Mouse (Mus musculus) MEL (cell line): Measurements from ENCODE around the gene Zbtb14. TPM values are rescaled to one million over a fixed set of nuclear protein-coding genes. Genes with fewer than 3 reads are reported as not detected.

Experiments
- DNase-seq: peaks from one replicate; pipeline ENCODE4 v3.0.0; 2011; ENCODE audit warnings: low read depth, low spot score
- H3K27ac ChIP-seq: 2 replicates; pipeline ENCODE4 v1.5.1; 2012; ENCODE audit warnings: low read depth, mild to moderate bottlenecking, control low read depth, low read length, moderate library complexity; ENCODE audit not compliant: control insufficient read depth
- H3K27me3 ChIP-seq, 2 experiments: fragments of 150-350 bp in 1 of 2; sonication (generic) in 1 of 2; 2 replicates each; pipeline ENCODE4 v1.6.1; 2012; ENCODE audit warnings: low read length in 2 of 2, mild to moderate bottlenecking in 2 of 2, improper control_type of control experiment in 1 of 2, moderate library complexity in 1 of 2; ENCODE audit not compliant: insufficient read depth in 2 of 2, control insufficient read depth in 1 of 2
- H3K36me3 ChIP-seq, 2 experiments: 2 replicates each; pipeline ENCODE4 v1.6.1; 2012 to 2014; ENCODE audit warnings: low read length in 2 of 2, improper control_type of control experiment in 1 of 2, inconsistent platforms in 1 of 2, mild to moderate bottlenecking in 1 of 2; ENCODE audit not compliant: insufficient read depth in 2 of 2, control insufficient read depth in 1 of 2
- H3K4me1 ChIP-seq, 2 experiments: fragments of 150-350 bp in 1 of 2; sonication (generic) in 1 of 2; 2 replicates each; pipeline ENCODE4 v1.6.1; 2012; ENCODE audit warnings: low read length in 2 of 2, improper control_type of control experiment in 1 of 2, mild to moderate bottlenecking in 1 of 2; ENCODE audit not compliant: insufficient read depth in 2 of 2, control insufficient read depth in 1 of 2
- H3K4me3 ChIP-seq, 2 experiments: fragments of 150-350 bp in 1 of 2; sonication (generic) in 1 of 2; 2 replicates each; pipeline ENCODE4 v1.5.1; 2012; ENCODE audit warnings: low read depth in 2 of 2, low read length in 2 of 2, mild to moderate bottlenecking in 2 of 2, moderate library complexity in 2 of 2, control low read depth in 1 of 2, improper control_type of control experiment in 1 of 2; ENCODE audit not compliant: control insufficient read depth in 1 of 2, insufficient read depth in 1 of 2
- H3K79me2 ChIP-seq: 2 replicates; pipeline ENCODE4 v1.6.1; 2012; ENCODE audit warnings: mild to moderate bottlenecking, low read length, moderate library complexity; ENCODE audit not compliant: control insufficient read depth, poor library complexity, insufficient read depth
- H3K9ac ChIP-seq: 2 replicates; pipeline ENCODE4 v1.6.1; 2012; ENCODE audit warnings: low read depth, mild to moderate bottlenecking, control low read depth, low read length, moderate library complexity; ENCODE audit not compliant: control insufficient read depth, poor library complexity, severe bottlenecking
- H3K9me3 ChIP-seq: fragments of 150-350 bp; sonication (generic); replicated peaks from 2 replicates; pipeline ENCODE4 v1.6.1; 2012; ENCODE audit warnings: mild to moderate bottlenecking, low read length, improper control_type of control experiment, moderate library complexity; ENCODE audit not compliant: insufficient read depth
- BHLHE40 ChIP-seq: IDR thresholded peaks from 2 replicates; pipeline ENCODE4 v1.6.1; 2012; ENCODE audit warnings: low read depth, mild to moderate bottlenecking, inconsistent platforms, low read length, improper control_type of control experiment, borderline replicate concordance
- CTCF ChIP-seq, 3 experiments: IDR thresholded peaks in 2 of 3; conservative IDR thresholded peaks in 1 of 3; 2 replicates each; pipeline ENCODE4 v1.5.1; 2011 to 2012; ENCODE audit warnings: low read length in 3 of 3, low read depth in 2 of 3, mild to moderate bottlenecking in 2 of 3, improper control_type of control experiment in 1 of 3, inconsistent platforms in 1 of 3, mixed read lengths in 1 of 3, moderate library complexity in 1 of 3; ENCODE audit not compliant: control insufficient read depth in 1 of 3, insufficient read depth in 1 of 3, poor library complexity in 1 of 3, severe bottlenecking in 1 of 3
- E2F4 ChIP-seq: IDR thresholded peaks from 2 replicates; pipeline ENCODE4 v1.6.1; 2011; ENCODE audit warnings: low read depth, low read length, improper control_type of control experiment, borderline replicate concordance
- ELF1 ChIP-seq: IDR thresholded peaks from 2 replicates; pipeline ENCODE4 v1.6.1; 2014; ENCODE audit warnings: low read depth, mild to moderate bottlenecking, inconsistent platforms, low read length, improper control_type of control experiment, moderate library complexity
- EP300 ChIP-seq, 2 experiments: IDR thresholded peaks; 2 replicates each; pipeline ENCODE4 v1.6.1; 2011; ENCODE audit warnings: improper control_type of control experiment in 2 of 2, low read length in 2 of 2, low read depth in 1 of 2, mild to moderate bottlenecking in 1 of 2
- ETS1 ChIP-seq: IDR thresholded peaks from 2 replicates; pipeline ENCODE4 v1.6.1; 2012; ENCODE audit warnings: low read depth, mild to moderate bottlenecking, inconsistent platforms, low read length, improper control_type of control experiment, moderate library complexity
- GATA1 ChIP-seq: IDR thresholded peaks from 2 replicates; pipeline ENCODE4 v1.6.1; 2011; ENCODE audit warnings: low read depth, low read length, improper control_type of control experiment
- HCFC1 ChIP-seq: IDR thresholded peaks from 2 replicates; pipeline ENCODE4 v1.6.1; 2012; ENCODE audit warnings: low read depth, mild to moderate bottlenecking, inconsistent platforms, low read length, improper control_type of control experiment, moderate library complexity
- JUND ChIP-seq: IDR thresholded peaks from 2 replicates; pipeline ENCODE4 v1.6.1; 2011; ENCODE audit warnings: low read depth, mild to moderate bottlenecking, improper control_type of control experiment, low read length
- KAT2A ChIP-seq: conservative IDR thresholded peaks from 2 replicates; pipeline ENCODE4 v1.6.1; 2012; ENCODE audit warnings: low read depth, low read length, improper control_type of control experiment, inconsistent platforms
- MAX ChIP-seq: IDR thresholded peaks from 2 replicates; pipeline ENCODE4 v1.6.1; 2011; ENCODE audit warnings: low read length, improper control_type of control experiment
- MAZ ChIP-seq: IDR thresholded peaks from 2 replicates; pipeline ENCODE4 v1.6.1; 2012; ENCODE audit warnings: low read depth, mild to moderate bottlenecking, inconsistent platforms, low read length, improper control_type of control experiment
- MEF2A ChIP-seq: IDR thresholded peaks from 2 replicates; pipeline ENCODE4 v1.6.1; 2014; ENCODE audit warnings: low read depth, mild to moderate bottlenecking, inconsistent platforms, low read length, improper control_type of control experiment; ENCODE audit not compliant: poor library complexity, insufficient replicate concordance, severe bottlenecking; ENCODE audit errors: extremely low read depth
- MXI1 ChIP-seq: IDR thresholded peaks from 2 replicates; pipeline ENCODE4 v1.6.1; 2011; ENCODE audit warnings: mild to moderate bottlenecking, low read depth, low read length, improper control_type of control experiment
- MYB ChIP-seq: IDR thresholded peaks from 2 replicates; pipeline ENCODE4 v1.6.1; 2011; ENCODE audit warnings: mild to moderate bottlenecking, low read depth, low read length, improper control_type of control experiment
- MYC ChIP-seq: IDR thresholded peaks from 2 replicates; pipeline ENCODE4 v1.6.1; 2011; ENCODE audit warnings: low read depth, mild to moderate bottlenecking, low read length, improper control_type of control experiment, moderate library complexity
- NELFE ChIP-seq: IDR thresholded peaks from 2 replicates; pipeline ENCODE4 v1.6.1; 2011; ENCODE audit warnings: low read depth, low read length, improper control_type of control experiment
- NRF1 ChIP-seq: IDR thresholded peaks from 2 replicates; pipeline ENCODE4 v1.6.1; 2014; ENCODE audit warnings: low read depth, mild to moderate bottlenecking, inconsistent platforms, low read length, improper control_type of control experiment, moderate library complexity; ENCODE audit not compliant: poor library complexity, insufficient read depth, severe bottlenecking
- POLR2A ChIP-seq, 2 experiments: IDR thresholded peaks; 2 replicates each; pipeline ENCODE4 v1.6.1; 2011 to 2012; ENCODE audit warnings: low read length in 2 of 2, mild to moderate bottlenecking in 2 of 2, control low read depth in 1 of 2, improper control_type of control experiment in 1 of 2, low read depth in 1 of 2, moderate library complexity in 1 of 2; ENCODE audit not compliant: control insufficient read depth in 1 of 2, insufficient read depth in 1 of 2, poor library complexity in 1 of 2
- RAD21 ChIP-seq: IDR thresholded peaks from 2 replicates; pipeline ENCODE4 v1.6.1; 2011; ENCODE audit warnings: mild to moderate bottlenecking, low read depth, low read length, improper control_type of control experiment
- SIN3A ChIP-seq: IDR thresholded peaks from 2 replicates; pipeline ENCODE4 v1.6.1; 2012; ENCODE audit warnings: low read length, improper control_type of control experiment, inconsistent platforms
- SMC3 ChIP-seq: IDR thresholded peaks from 2 replicates; pipeline ENCODE4 v1.6.1; 2011; ENCODE audit warnings: low read depth, low read length, improper control_type of control experiment
- TBP ChIP-seq: IDR thresholded peaks from 2 replicates; pipeline ENCODE4 v1.8.0; 2011; ENCODE audit warnings: low read depth, low read length, improper control_type of control experiment
- TCF12 ChIP-seq: IDR thresholded peaks from 2 replicates; pipeline ENCODE4 v1.6.1; 2014; ENCODE audit warnings: low read depth, mild to moderate bottlenecking, inconsistent platforms, low read length, improper control_type of control experiment, moderate library complexity
- UBTF ChIP-seq: IDR thresholded peaks from 2 replicates; pipeline ENCODE4 v1.6.1; 2012; ENCODE audit warnings: low read depth, mild to moderate bottlenecking, inconsistent platforms, low read length, improper control_type of control experiment, moderate library complexity, borderline replicate concordance; ENCODE audit not compliant: insufficient read depth
- USF2 ChIP-seq, 2 experiments: IDR thresholded peaks; 2 replicates each; pipeline ENCODE4 v1.6.1; 2011 to 2012; ENCODE audit warnings: improper control_type of control experiment in 2 of 2, low read length in 2 of 2, borderline replicate concordance in 1 of 2, inconsistent platforms in 1 of 2, low read depth in 1 of 2, mild to moderate bottlenecking in 1 of 2; ENCODE audit not compliant: insufficient read depth in 1 of 2
- ZC3H11A ChIP-seq: IDR thresholded peaks from 2 replicates; pipeline ENCODE4 v1.6.1; 2012; ENCODE audit warnings: low read depth, mild to moderate bottlenecking, inconsistent platforms, low read length, improper control_type of control experiment
- ZKSCAN1 ChIP-seq: IDR thresholded peaks from 2 replicates; pipeline ENCODE4 v1.6.1; 2012; ENCODE audit warnings: low read depth, mild to moderate bottlenecking, inconsistent platforms, low read length, improper control_type of control experiment, moderate library complexity
- polyA plus RNA-seq, 2 experiments: library from polyadenylated mRNA; stranded (reverse) in 1 of 2; unstranded in 1 of 2; fragments of >175 nt in 1 of 2; fragments of >200 nt in 1 of 2; gene quantifications; 2 replicates each; pipeline versions ENCODE4 v1.2.1 to v1.2.4; 2012; ENCODE audit warnings: low replicate concordance in 2 of 2, low read depth in 1 of 2; ENCODE audit not compliant: insufficient read length in 2 of 2, insufficient read depth in 1 of 2, missing spikeins in 1 of 2
- total RNA-seq: library from RNA; depleted of rRNA; stranded (reverse); fragments of 300-350 nt; gene quantifications from 2 replicates; pipeline ENCODE4 v1.2.3, GENCODE M21; 2012

The Zbtb14 gene
- total and polyA plus RNA-seq, 3 experiments, result 8.7 to 11.9 TPM; not detected in 1

DNA sequence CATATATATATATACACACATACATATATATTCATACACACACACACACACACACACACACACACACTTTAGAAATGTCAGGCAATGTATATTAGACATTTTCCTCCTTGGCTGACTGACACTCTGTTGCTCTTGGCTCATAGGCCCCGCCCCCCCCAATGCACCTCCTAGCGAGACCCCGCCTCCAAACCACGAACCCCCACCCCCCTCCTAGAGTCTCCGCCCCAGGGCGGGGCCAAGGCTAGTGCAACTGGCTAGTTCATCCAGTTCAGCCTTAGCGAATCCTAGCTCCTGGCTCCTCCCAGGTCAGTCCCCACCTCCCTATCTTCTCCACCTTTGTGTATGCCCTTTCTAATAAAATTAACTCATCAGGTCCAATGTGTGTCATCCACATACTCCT, 36.8 kb upstream of the Zbtb14 start:
- no peak overlapping the region for H3K4me3 ChIP-seq
- no peaks in the 10 kb centered on the region for H3K79me2 ChIP-seq
- no peaks in the 10 kb centered on the region for H3K4me1 ChIP-seq
- no peak for TF ChIP-seq POLR2A (IDR thresholded peaks at IDR 0.05; ENCODE audit: control insufficient read depth in 1 of 2, insufficient read depth in 1 of 2, low read depth in 1 of 2, low read length in 2 of 2, poor library complexity in 1 of 2)
- no peak for TF ChIP-seq ELF1
- no peak for TF ChIP-seq ETS1
- TF ChIP-seq MAX, result no peak
- TF ChIP-seq USF2 (IDR thresholded peaks at IDR 0.05; ENCODE audit: borderline replicate concordance in 1 of 2, insufficient read depth in 1 of 2, low read depth in 1 of 2, low read length in 2 of 2), result no peak
- no peak for TF ChIP-seq BHLHE40
- TF ChIP-seq MYC, result no peak
- TF ChIP-seq TBP, result no peak
- TF ChIP-seq MEF2A, result no peak
- no peak for TF ChIP-seq SIN3A
- H3K27ac ChIP-seq, result no peak overlapping the region
- no peaks in the 10 kb centered on the region for H3K9me3 ChIP-seq
- H3K27me3 ChIP-seq, result no peaks in the 10 kb centered on the region
- DNase-seq, result no peak
- H3K36me3 ChIP-seq, result no peaks in the 10 kb centered on the region
- no peak overlapping the region for H3K9ac ChIP-seq

DNA sequence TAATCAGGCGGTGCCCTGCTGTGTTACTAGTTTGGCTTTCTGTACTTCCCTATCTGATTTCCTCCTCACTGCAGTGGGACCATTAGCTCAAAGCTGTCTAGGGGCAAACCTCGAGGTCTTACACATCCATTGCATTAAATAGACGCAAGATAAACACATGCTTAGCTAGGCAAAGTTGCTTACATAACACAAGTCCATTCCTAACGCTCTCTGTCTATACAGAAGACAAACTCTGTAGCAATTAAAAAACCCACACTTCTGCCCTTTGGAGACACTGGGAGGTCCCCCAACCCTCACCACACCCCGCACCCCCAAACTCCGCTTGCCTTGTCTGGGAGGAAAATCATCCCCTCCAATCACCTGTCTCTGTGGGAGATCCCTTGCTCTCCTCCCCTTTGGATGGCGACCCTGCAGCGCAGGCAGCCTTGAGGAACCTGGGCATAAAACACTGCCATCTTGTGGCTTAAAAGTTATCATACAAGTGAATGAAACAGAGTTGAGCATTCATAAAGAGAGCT, 33.8 kb upstream of the Zbtb14 start:
- H3K4me3 ChIP-seq, result no peak overlapping the region
- peak; percentile 30 for DNase-seq

More for the DNA sequence above, 33.8 kb upstream of the Zbtb14 start:
- no peaks in the 10 kb centered on the region for H3K4me1 ChIP-seq
- H3K27ac ChIP-seq, result no peak overlapping the region
- H3K27me3 ChIP-seq, result no peaks in the 10 kb centered on the region
- H3K36me3 ChIP-seq, result no peaks in the 10 kb centered on the region
- TF ChIP-seq MAX, result no peak
- TF ChIP-seq MXI1, result no peak
- peak; percentile 7; the same call in 1 of the 2 replicates for TF ChIP-seq ZC3H11A
- no peak for TF ChIP-seq ETS1
- TF ChIP-seq POLR2A (IDR thresholded peaks at IDR 0.05; ENCODE audit: control insufficient read depth in 1 of 2, insufficient read depth in 1 of 2, low read depth in 1 of 2, low read length in 2 of 2, poor library complexity in 1 of 2), result no peak
- TF ChIP-seq EP300 (IDR thresholded peaks at IDR 0.05; ENCODE audit: low read depth in 1 of 2, low read length in 2 of 2), result no peak
- no peak for TF ChIP-seq KAT2A
- TF ChIP-seq CTCF (IDR thresholded peaks at IDR 0.05 in 2 of 3, conservative IDR thresholded peaks at IDR 0.05 in 1 of 3; ENCODE audit: control insufficient read depth in 1 of 3, insufficient read depth in 1 of 3, low read depth in 2 of 3, low read length in 3 of 3, poor library complexity in 1 of 3, severe bottlenecking in 1 of 3), result peak in 2 of 3 experiments; percentile 41 to 49; a peak in 4 of 6 replicates
- TF ChIP-seq NRF1, result no peak
- peak; percentile 52 for TF ChIP-seq SMC3
- no peak for TF ChIP-seq UBTF
- TF ChIP-seq TCF12, result no peak
- no peak for TF ChIP-seq HCFC1
- TF ChIP-seq JUND, result no peak
- no peak for TF ChIP-seq ZKSCAN1
- TF ChIP-seq GATA1, result no peak
- TF ChIP-seq RAD21, result peak; percentile 35
- no peak for TF ChIP-seq NELFE
- TF ChIP-seq E2F4, result no peak
- no peak for TF ChIP-seq ELF1
- TF ChIP-seq MYB, result no peak
- TF ChIP-seq BHLHE40, result no peak
- no peak for TF ChIP-seq MAZ
- TF ChIP-seq, all 39 proteins: peak for 4
- H3K9ac ChIP-seq, result no peak overlapping the region
- H3K79me2 ChIP-seq, result no peaks in the 10 kb centered on the region
- H3K9me3 ChIP-seq, result no peaks in the 10 kb centered on the region
